9 mouse cellular contexts compared by ENCODE assay signal in genomic region chr11:83424681-83425080, GRCm38 (mm10). TPM values are rescaled to one million over a fixed set of nuclear protein-coding genes. Genes with fewer than 3 reads are reported as not detected.
A peak's percentile ranks its signal among the peaks of the same experiment; 100 is the strongest.
DNase-seq lines count a peak whose midpoint lies in the region; ATAC-seq and TF ChIP-seq lines count a peak whose summit lies in the region.
"Had no signal": no experiment of that assay in that cellular context is flagged by ENCODE, and none has a peak within 500 bp of the region (broad histone marks: within the 10 kb centered on the region; RNA-seq: fewer than 3 reads in every experiment).

No protein-coding gene starts in this region.

- peak; percentile 92 for DNase-seq in heart, adult 11 months
- peak; percentile 90 for DNase-seq in hindbrain, embryonic 11.5 days (ENCODE audit: low spot score)
- peak; percentile 70 to 71 for DNase-seq in left cerebral cortex, postnatal 10 days (ENCODE audit: extremely low spot score in 1 of 2, low spot score in 2 of 2)
- DNase-seq in spleen, adult 2 months (ENCODE audit: low read depth in 1 of 2, low spot score in 2 of 2): peak; percentile 35 to 58

- WGBS in heart, embryonic 11.5 days (ENCODE audit: insufficient replicate concordance): 6% methylated on average over 8 of the region's 8 CpGs
- WGBS in hindbrain, embryonic 11.5 days: 9% methylated on average over 8 of the region's 8 CpGs
- WGBS in midbrain, embryonic 13.5 days: 9% methylated on average over 8 of the region's 8 CpGs
- WGBS in spleen, adult 2 months: 14% methylated on average over 8 of the region's 8 CpGs

- no peak overlapping the region for H3K9ac ChIP-seq in heart, embryonic 11.5 days (ENCODE audit: low read depth, low read length)
- H3K9ac ChIP-seq in hindbrain, embryonic 11.5 days (ENCODE audit: low read depth, low read length): no peak overlapping the region
- H3K9ac ChIP-seq in midbrain, embryonic 13.5 days (replicated peaks): no peak overlapping the region

- H3K4me1 ChIP-seq in heart, embryonic 11.5 days (ENCODE audit: control insufficient read depth, insufficient read depth, low read length): peaks cover 6% of the 10 kb centered on the region
- peaks cover 2% of the 10 kb centered on the region; the same call in 1 of the 2 replicates for H3K4me1 ChIP-seq in bone marrow macrophage, adult 2 months (ENCODE audit: control insufficient read depth, insufficient read depth, low read length)
- no peaks in the 10 kb centered on the region for H3K4me1 ChIP-seq in embryonic fibroblast, embryonic 13.5 days (ENCODE audit: control insufficient read depth, insufficient read depth, low read length)
- no peaks in the 10 kb centered on the region for H3K4me1 ChIP-seq in hindbrain, embryonic 11.5 days (replicated peaks; ENCODE audit: control insufficient read depth, insufficient read depth, low read length)
- H3K4me1 ChIP-seq in midbrain, embryonic 13.5 days (replicated peaks): peaks cover 4% of the 10 kb centered on the region; the same call in 1 of the 2 replicates
- peaks cover 3% of the 10 kb centered on the region; the same call in 1 of the 2 replicates for H3K4me1 ChIP-seq in spleen, adult 2 months (ENCODE audit: control insufficient read depth, insufficient read depth, insufficient read length)

- peaks cover 43% of the 10 kb centered on the region for H3K27me3 ChIP-seq in heart, embryonic 11.5 days (ENCODE audit: control insufficient read depth, insufficient read depth, low read length)
- peaks cover 13% of the 10 kb centered on the region for H3K27me3 ChIP-seq in hindbrain, embryonic 11.5 days (ENCODE audit: control insufficient read depth, insufficient read depth, low read length)
- H3K27me3 ChIP-seq in midbrain, embryonic 13.5 days: peaks cover 61% of the 10 kb centered on the region
- H3K27me3 ChIP-seq in spleen, adult 2 months (ENCODE audit: control insufficient read depth, insufficient read depth, low read length): peaks cover 5% of the 10 kb centered on the region

- H3K36me3 ChIP-seq in heart, embryonic 11.5 days (ENCODE audit: control insufficient read depth, insufficient read depth, low read length): no peaks in the 10 kb centered on the region
- no peaks in the 10 kb centered on the region for H3K36me3 ChIP-seq in hindbrain, embryonic 11.5 days (ENCODE audit: control insufficient read depth, insufficient read depth, low read length)
- no peaks in the 10 kb centered on the region for H3K36me3 ChIP-seq in midbrain, embryonic 13.5 days
- no peaks in the 10 kb centered on the region for H3K36me3 ChIP-seq in spleen, adult 2 months (ENCODE audit: control insufficient read depth, insufficient read depth, low read length)

- H3K4me2 ChIP-seq in heart, embryonic 11.5 days: no peak overlapping the region
- H3K4me2 ChIP-seq in hindbrain, embryonic 11.5 days (replicated peaks; ENCODE audit: low read depth, low read length): no peak overlapping the region
- no peak overlapping the region for H3K4me2 ChIP-seq in midbrain, embryonic 13.5 days (replicated peaks)

- H3K9me3 ChIP-seq in heart, embryonic 11.5 days (replicated peaks; ENCODE audit: control insufficient read depth, low read length): no peaks in the 10 kb centered on the region
- H3K9me3 ChIP-seq in hindbrain, embryonic 11.5 days (ENCODE audit: control insufficient read depth, low read length): no peaks in the 10 kb centered on the region
- no peaks in the 10 kb centered on the region for H3K9me3 ChIP-seq in midbrain, embryonic 13.5 days

- TF ChIP-seq CTCF in bone marrow macrophage, adult 2 months (IDR thresholded peaks at IDR 0.05; ENCODE audit: low read depth, low read length): peak; percentile 81
- TF ChIP-seq CTCF in embryonic fibroblast, embryonic 13.5 days (IDR thresholded peaks at IDR 0.05; ENCODE audit: borderline replicate concordance, insufficient read depth, low read length): peak; percentile 96
- TF ChIP-seq CTCF in spleen, adult 2 months (IDR thresholded peaks at IDR 0.05; ENCODE audit: extremely low read depth, insufficient read depth, insufficient read length, insufficient replicate concordance): peak; percentile 83; the same call in 1 of the 2 replicates

- ATAC-seq in heart, embryonic 11.5 days (replicated peaks; ENCODE audit: insufficient number of reproducible peaks, low FRiP score, low TSS enrichment): no peak
- no peak for ATAC-seq in hindbrain, embryonic 11.5 days (ENCODE audit: low FRiP score)
- peak; percentile 63 for ATAC-seq in midbrain, embryonic 13.5 days

- H3K4me3 ChIP-seq in heart, embryonic 11.5 days (ENCODE audit: low read depth, low read length): no peak overlapping the region
- H3K4me3 ChIP-seq in bone marrow macrophage, adult 2 months (ENCODE audit: insufficient read depth, low read length): no peak overlapping the region
- H3K4me3 ChIP-seq in embryonic fibroblast, embryonic 13.5 days (ENCODE audit: insufficient read depth, low read length): no peak overlapping the region
- H3K4me3 ChIP-seq in hindbrain, embryonic 11.5 days (ENCODE audit: low read depth, low read length): no peak overlapping the region
- no peak overlapping the region for H3K4me3 ChIP-seq in midbrain, embryonic 13.5 days (replicated peaks)
- H3K4me3 ChIP-seq in spleen, adult 2 months (ENCODE audit: extremely low read depth, insufficient read depth, insufficient read length): no peak overlapping the region

- intact Hi-C loops in left cerebral cortex, postnatal 10 days (cut with DNase I): loop anchor here (2.0 to 5.0 kb wide), 2 partner anchors 68 to 97 kb away; no protein-coding TSS in a partner anchor

- TF ChIP-seq POLR2A in bone marrow macrophage, adult 2 months (IDR thresholded peaks at IDR 0.05; ENCODE audit: borderline replicate concordance, low read depth, low read length): no peak
- no peak for TF ChIP-seq POLR2A in embryonic fibroblast, embryonic 13.5 days (IDR thresholded peaks at IDR 0.05; ENCODE audit: low read depth, low read length)
- TF ChIP-seq POLR2A in spleen, adult 2 months (IDR thresholded peaks at IDR 0.05; ENCODE audit: low read depth, low read length): no peak

- no peak overlapping the region for H3K27ac ChIP-seq in heart, embryonic 11.5 days (ENCODE audit: low read depth, low read length)
- H3K27ac ChIP-seq in bone marrow macrophage, adult 2 months (ENCODE audit: insufficient read depth, low read depth, low read length): no peak overlapping the region
- no peak overlapping the region for H3K27ac ChIP-seq in embryonic fibroblast, embryonic 13.5 days (ENCODE audit: insufficient read depth, low read length)
- H3K27ac ChIP-seq in hindbrain, embryonic 11.5 days (ENCODE audit: low read depth, low read length): no peak overlapping the region
- H3K27ac ChIP-seq in midbrain, embryonic 13.5 days: no peak overlapping the region
- H3K27ac ChIP-seq in spleen, adult 2 months (ENCODE audit: insufficient read depth, low read length): no peak overlapping the region

RNA-seq across cellular contexts. Expression of gene Gas2l2, which starts 4.6 kb away (rescaled TPM):
- 0.10 and 0.14 TPM in 2 replicates for polyA plus RNA-seq in heart, embryonic 11.5 days (2014; fragmentation: Nextera tagmentation; extraction: Ambion mirVana)
- polyA plus RNA-seq in bone marrow macrophage, adult 2 months (2012; ENCODE audit: insufficient read depth, insufficient read length, missing spikeins): not detected in 2 replicates
- not detected in 2 replicates for polyA plus RNA-seq in embryonic fibroblast, embryonic 13.5 days (2011; ENCODE audit: insufficient read length, low read depth, missing spikeins)
- 0.19 and 0.43 TPM in 2 replicates for polyA plus RNA-seq in hindbrain, embryonic 11.5 days (2014; fragmentation: Nextera tagmentation; extraction: Ambion mirVana)
- under 1 TPM in 1 of 2 experiments, not detected in 1; 0.18 TPM for total RNA-seq in left cerebral cortex, postnatal 10 days (2021)
- 0.17 and 0.23 TPM in 2 replicates for polyA plus RNA-seq in midbrain, embryonic 13.5 days (2015; fragmentation: Nextera tagmentation; extraction: Ambion mirVana)
- polyA plus RNA-seq in spleen, adult 2 months (2012; rRNA removed): not detected in 2 replicates
- polyA plus RNA-seq: liver, embryonic 16.5 days had no signal

RNA-seq across cellular contexts. Expression of gene 1700020L24Rik, which starts 12.8 kb away (rescaled TPM):
- 2.1 and 2.3 TPM in 2 replicates for polyA plus RNA-seq in heart, embryonic 11.5 days (2014; fragmentation: Nextera tagmentation; extraction: Ambion mirVana)
- not detected in 2 replicates for polyA plus RNA-seq in bone marrow macrophage, adult 2 months (2012; ENCODE audit: insufficient read depth, insufficient read length, missing spikeins)
- polyA plus RNA-seq in embryonic fibroblast, embryonic 13.5 days (2011; ENCODE audit: insufficient read length, low read depth, missing spikeins): not detected in 2 replicates
- polyA plus RNA-seq in hindbrain, embryonic 11.5 days (2014; fragmentation: Nextera tagmentation; extraction: Ambion mirVana): 0.80 and 0.83 TPM in 2 replicates
- total RNA-seq in left cerebral cortex, postnatal 10 days (2021): not detected
- not detected in 2 replicates for polyA plus RNA-seq in midbrain, embryonic 13.5 days (2015; fragmentation: Nextera tagmentation; extraction: Ambion mirVana)
- 1.3 and 2.1 TPM in 2 replicates for polyA plus RNA-seq in spleen, adult 2 months (2012; rRNA removed)

RNA-seq across cellular contexts. Expression of gene Rasl10b, which starts 15.7 kb away (rescaled TPM):
- 4.4 and 5.3 TPM in 2 replicates for polyA plus RNA-seq in heart, embryonic 11.5 days (2014; fragmentation: Nextera tagmentation; extraction: Ambion mirVana)
- not detected in 2 replicates for polyA plus RNA-seq in bone marrow macrophage, adult 2 months (2012; ENCODE audit: insufficient read depth, insufficient read length, missing spikeins)
- 2.1 and 2.7 TPM in 2 replicates for polyA plus RNA-seq in embryonic fibroblast, embryonic 13.5 days (2011; ENCODE audit: insufficient read length, low read depth, missing spikeins)
- 4.2 TPM in 2 replicates for polyA plus RNA-seq in hindbrain, embryonic 11.5 days (2014; fragmentation: Nextera tagmentation; extraction: Ambion mirVana)
- total RNA-seq in left cerebral cortex, postnatal 10 days (2021): 100 to 1,000 TPM; 191 to 201 TPM
- 12.0 and 21.1 TPM in 2 replicates for polyA plus RNA-seq in midbrain, embryonic 13.5 days (2015; fragmentation: Nextera tagmentation; extraction: Ambion mirVana)
- polyA plus RNA-seq in spleen, adult 2 months (2012; rRNA removed): 0.34 and 0.64 TPM in 2 replicates

RNA-seq across cellular contexts. Expression of gene Mmp28, which starts 38.2 kb away (rescaled TPM):
- polyA plus RNA-seq in heart, embryonic 11.5 days (2014; fragmentation: Nextera tagmentation; extraction: Ambion mirVana): 3.3 and 5.6 TPM in 2 replicates
- polyA plus RNA-seq in bone marrow macrophage, adult 2 months (2012; ENCODE audit: insufficient read depth, insufficient read length, missing spikeins): 0.57 and 0.58 TPM in 2 replicates
- 3.1 and 4.7 TPM in 2 replicates for polyA plus RNA-seq in embryonic fibroblast, embryonic 13.5 days (2011; ENCODE audit: insufficient read length, low read depth, missing spikeins)
- polyA plus RNA-seq in hindbrain, embryonic 11.5 days (2014; fragmentation: Nextera tagmentation; extraction: Ambion mirVana): 2.8 and 3.1 TPM in 2 replicates
- total RNA-seq in left cerebral cortex, postnatal 10 days (2021): 1 to 10 TPM; 3.4 to 4.0 TPM
- polyA plus RNA-seq in midbrain, embryonic 13.5 days (2015; fragmentation: Nextera tagmentation; extraction: Ambion mirVana): 2.5 and 3.6 TPM in 2 replicates
- 6.3 and 6.4 TPM in 2 replicates for polyA plus RNA-seq in spleen, adult 2 months (2012; rRNA removed)

RNA-seq across cellular contexts. Expression of gene Taf15, which starts 48.2 kb away (rescaled TPM):
- 6.0 and 15.1 TPM in 2 replicates for polyA plus RNA-seq in heart, embryonic 11.5 days (2014; fragmentation: Nextera tagmentation; extraction: Ambion mirVana)
- 81.6 and 104 TPM in 2 replicates for polyA plus RNA-seq in bone marrow macrophage, adult 2 months (2012; ENCODE audit: insufficient read depth, insufficient read length, missing spikeins)
- polyA plus RNA-seq in embryonic fibroblast, embryonic 13.5 days (2011; ENCODE audit: insufficient read length, low read depth, missing spikeins): 191 and 263 TPM in 2 replicates
- 7.3 and 26.6 TPM in 2 replicates for polyA plus RNA-seq in hindbrain, embryonic 11.5 days (2014; fragmentation: Nextera tagmentation; extraction: Ambion mirVana)
- total RNA-seq in left cerebral cortex, postnatal 10 days (2021): 10 to 100 TPM; 68.8 to 71.9 TPM
- polyA plus RNA-seq in midbrain, embryonic 13.5 days (2015; fragmentation: Nextera tagmentation; extraction: Ambion mirVana): 17.6 and 19.9 TPM in 2 replicates
- 8.9 and 11.0 TPM in 2 replicates for polyA plus RNA-seq in spleen, adult 2 months (2012; rRNA removed)
